Mouse (Mus musculus) myocyte (in vitro differentiated cells): ENCODE measurements at regions not wholly inside any gene's neighbourhood (a gene's known extent, or its start where the extent isn't known, plus 50 kb on each side); places are given as distances from the start of the nearest gene placed in this dataset.

Experiments used
- E2F4 ChIP-seq: IDR thresholded peaks from one replicate; pipeline ENCODE4 v1.6.1; 2011; ENCODE audit warnings: mild to moderate bottlenecking, control low read depth, moderate library complexity; ENCODE audit not compliant: insufficient read depth
- MYOD1 ChIP-seq, 3 experiments: IDR thresholded peaks; one replicate each; pipeline ENCODE4 v1.6.1; 2011; ENCODE audit warnings: control low read depth in 2 of 3, low read depth in 2 of 3, mild to moderate bottlenecking in 2 of 3, moderate library complexity in 1 of 3; ENCODE audit not compliant: insufficient read length in 2 of 3, control insufficient read depth in 1 of 3
- POLR2A ChIP-seq: IDR thresholded peaks from one replicate; pipeline ENCODE4 v1.6.1; 2011; ENCODE audit warnings: low read depth, mild to moderate bottlenecking, control low read depth, moderate library complexity; ENCODE audit not compliant: insufficient read length
- TCF12 ChIP-seq: IDR thresholded peaks from one replicate; pipeline ENCODE4 v1.6.1; 2011; ENCODE audit warnings: mild to moderate bottlenecking, control low read depth; ENCODE audit not compliant: poor library complexity, insufficient read depth, severe bottlenecking
- TCF3 ChIP-seq: IDR thresholded peaks from one replicate; pipeline ENCODE4 v1.6.1; 2011; ENCODE audit warnings: low read depth, control low read depth; ENCODE audit not compliant: insufficient read length

DNA sequence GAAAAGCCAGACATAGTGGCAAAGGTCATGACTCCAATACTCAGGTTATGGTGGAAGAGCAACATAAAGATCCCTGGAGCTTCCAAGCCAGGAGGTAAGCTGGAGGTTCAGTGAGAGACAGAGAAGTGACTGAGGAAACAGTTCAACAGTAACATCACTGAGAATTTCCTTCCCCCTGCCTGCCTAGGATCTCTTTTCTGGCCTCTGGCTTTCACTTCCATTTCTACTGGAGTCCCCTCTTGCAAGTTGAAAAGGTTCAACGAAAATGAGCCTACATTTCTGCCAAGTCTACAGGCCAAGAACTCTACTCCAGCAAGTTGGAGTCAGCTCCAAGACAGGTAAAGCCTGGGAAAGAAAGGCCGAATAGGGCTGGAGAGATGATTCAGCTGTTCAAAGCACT, 293.0 kb downstream of the Epha4 start:
- TF ChIP-seq POLR2A, result no peak
- no peak for TF ChIP-seq TCF3
- no peak for TF ChIP-seq MYOD1 (IDR thresholded peaks at IDR 0.05; ENCODE audit: control insufficient read depth in 1 of 3, insufficient read length in 2 of 3, low read depth in 2 of 3)
- TF ChIP-seq E2F4, result no peak
- no peak for TF ChIP-seq TCF12
